Mouse (Mus musculus): Measurements from ENCODE around the gene Trim47. TPM values are rescaled to one million over a fixed set of nuclear protein-coding genes. Genes with fewer than 3 reads are reported as not detected.
A peak's percentile ranks its signal among the peaks of the same experiment; 100 is the strongest.

The Trim47 gene
- polyA plus RNA-seq, 1 experiment, result 101 TPM

GRCm38 (mm10) chr11:116142211-116142991, 15.4 kb upstream of the Trim47 start:
- no peak overlapping the region for H3ac ChIP-seq (ENCODE audit: control insufficient read depth, insufficient read length)
- H3K4me3 ChIP-seq, result no peak overlapping the region
- H3K36me3 ChIP-seq (ENCODE audit: control insufficient read depth, insufficient read depth), result peaks cover 22% of the 10 kb centered on the region
- TF ChIP-seq CEBPB (IDR thresholded peaks at IDR 0.05; ENCODE audit: insufficient read depth, poor library complexity, severe bottlenecking) (no peak), USF1 (IDR thresholded peaks at IDR 0.05; ENCODE audit: low read depth) (no peak), MYOD1 (IDR thresholded peaks at IDR 0.05; ENCODE audit: control insufficient read depth in 1 of 3, insufficient read length in 2 of 3, low read depth in 2 of 3) (no peak), E2F4 (IDR thresholded peaks at IDR 0.05; ENCODE audit: insufficient read depth) (no peak), POLR2AphosphoS2 (IDR thresholded peaks at IDR 0.05; ENCODE audit: insufficient read length, low read depth) (peak; percentile 5), REST (IDR thresholded peaks at IDR 0.05; ENCODE audit: insufficient read depth, insufficient read length) (no peak)
- H3K79me2 ChIP-seq (ENCODE audit: control insufficient read depth, insufficient read depth), result peaks cover 9% of the 10 kb centered on the region
- no peaks in the 10 kb centered on the region for H3K27me3 ChIP-seq (ENCODE audit: control insufficient read depth, insufficient read depth, insufficient read length)
- peak overlapping the region; percentile 22 for H3K4me2 ChIP-seq (ENCODE audit: low read depth)

GRCm38 (mm10) chr11:116138468-116139138, 11.6 kb upstream of the Trim47 start, which contains the start of gene Mrpl38:
Gene Mrpl38 (minus strand): TSS chr11:116138868.
- TF ChIP-seq TCF12 (IDR thresholded peaks at IDR 0.05; ENCODE audit: insufficient read depth, poor library complexity, severe bottlenecking) (no peak), POLR2AphosphoS2 (IDR thresholded peaks at IDR 0.05; ENCODE audit: insufficient read length, low read depth) (peak; percentile 56), SRF (IDR thresholded peaks at IDR 0.05; ENCODE audit: control insufficient read depth, insufficient read length, low read depth) (peak; percentile 6), USF1 (IDR thresholded peaks at IDR 0.05; ENCODE audit: low read depth) (no peak), POLR2A (IDR thresholded peaks at IDR 0.05; ENCODE audit: insufficient read length, low read depth) (peak; percentile 58), TCF3 (IDR thresholded peaks at IDR 0.05; ENCODE audit: insufficient read length, low read depth) (no peak), E2F4 (IDR thresholded peaks at IDR 0.05; ENCODE audit: insufficient read depth) (no peak)
- peaks cover 7% of the 10 kb centered on the region for H3K36me3 ChIP-seq (ENCODE audit: control insufficient read depth, insufficient read depth)
- peak within 1 kb of the TSS; percentile 73 for H3K4me2 ChIP-seq (ENCODE audit: low read depth)
- peaks cover 25% of the 10 kb centered on the region for H3K79me2 ChIP-seq (ENCODE audit: control insufficient read depth, insufficient read depth)
- no peaks in the 10 kb centered on the region for H3K27me3 ChIP-seq (ENCODE audit: control insufficient read depth, insufficient read depth, insufficient read length)
- peak within 1 kb of the TSS; percentile 79 for H3K4me3 ChIP-seq
- peak within 1 kb of the TSS; percentile 67 for H3ac ChIP-seq (ENCODE audit: control insufficient read depth, insufficient read length)

- TF ChIP-seq USF1 (IDR thresholded peaks at IDR 0.05; ENCODE audit: low read depth) (no peak), SRF (IDR thresholded peaks at IDR 0.05; ENCODE audit: control insufficient read depth, insufficient read length, low read depth) (no peak), REST (IDR thresholded peaks at IDR 0.05; ENCODE audit: insufficient read depth, insufficient read length) (no peak), MYOD1 (IDR thresholded peaks at IDR 0.05; ENCODE audit: control insufficient read depth in 1 of 3, insufficient read length in 2 of 3, low read depth in 2 of 3) (no peak), POLR2A (IDR thresholded peaks at IDR 0.05; ENCODE audit: insufficient read length, low read depth) (no peak), MYOG (IDR thresholded peaks at IDR 0.05; ENCODE audit: control insufficient read depth in 1 of 3, insufficient read depth in 1 of 3, insufficient read length in 2 of 3, low read depth in 2 of 3) (no peak), CEBPB (IDR thresholded peaks at IDR 0.05; ENCODE audit: insufficient read depth, poor library complexity, severe bottlenecking) (no peak), TCF3 (IDR thresholded peaks at IDR 0.05; ENCODE audit: insufficient read length, low read depth) (no peak), E2F4 (IDR thresholded peaks at IDR 0.05; ENCODE audit: insufficient read depth) (no peak), POLR2AphosphoS2 (IDR thresholded peaks at IDR 0.05; ENCODE audit: insufficient read length, low read depth) (no peak), MAX (IDR thresholded peaks at IDR 0.05; ENCODE audit: low read depth) (no peak), TCF12 (IDR thresholded peaks at IDR 0.05; ENCODE audit: insufficient read depth, poor library complexity, severe bottlenecking) (no peak)
- peak overlapping the region; percentile 67 for H3ac ChIP-seq (ENCODE audit: control insufficient read depth, insufficient read length)
- peaks cover 10% of the 10 kb centered on the region for H3K36me3 ChIP-seq (ENCODE audit: control insufficient read depth, insufficient read depth)
Observed at GRCm38 (mm10) chr11:116138096-116138467, 11.1 kb upstream of the Trim47 start.

GRCm38 (mm10) chr11:116134171-116134570, 7.2 kb upstream of the Trim47 start:
- Histone ChIP-seq H3K4me2 (ENCODE audit: low read depth) (no peak overlapping the region), H3K4me3 (no peak overlapping the region), H3K36me3 (ENCODE audit: control insufficient read depth, insufficient read depth) (peaks cover 3% of the 10 kb centered on the region), H3ac (ENCODE audit: control insufficient read depth, insufficient read length) (no peak overlapping the region), H3K27me3 (ENCODE audit: control insufficient read depth, insufficient read depth, insufficient read length) (no peaks in the 10 kb centered on the region), H3K79me2 (ENCODE audit: control insufficient read depth, insufficient read depth) (peaks cover 25% of the 10 kb centered on the region)
- TF ChIP-seq TCF3 (IDR thresholded peaks at IDR 0.05; ENCODE audit: insufficient read length, low read depth), result no peak
- no peak for TF ChIP-seq REST (IDR thresholded peaks at IDR 0.05; ENCODE audit: insufficient read depth, insufficient read length)
- TF ChIP-seq POLR2AphosphoS2 (IDR thresholded peaks at IDR 0.05; ENCODE audit: insufficient read length, low read depth), result no peak
- TF ChIP-seq POLR2A (IDR thresholded peaks at IDR 0.05; ENCODE audit: insufficient read length, low read depth), result no peak
- no peak for TF ChIP-seq CEBPB (IDR thresholded peaks at IDR 0.05; ENCODE audit: insufficient read depth, poor library complexity, severe bottlenecking)
- no peak for TF ChIP-seq USF1 (IDR thresholded peaks at IDR 0.05; ENCODE audit: low read depth)
- TF ChIP-seq MYOD1 (IDR thresholded peaks at IDR 0.05; ENCODE audit: control insufficient read depth in 1 of 3, insufficient read length in 2 of 3, low read depth in 2 of 3), result no peak
- TF ChIP-seq E2F4 (IDR thresholded peaks at IDR 0.05; ENCODE audit: insufficient read depth), result no peak
- TF ChIP-seq SRF (IDR thresholded peaks at IDR 0.05; ENCODE audit: control insufficient read depth, insufficient read length, low read depth), result no peak
- no peak for TF ChIP-seq MYOG (IDR thresholded peaks at IDR 0.05; ENCODE audit: control insufficient read depth in 1 of 3, insufficient read depth in 1 of 3, insufficient read length in 2 of 3, low read depth in 2 of 3)

More at GRCm38 (mm10) chr11:116138096-116138467, 11.1 kb upstream of the Trim47 start:
- Histone ChIP-seq H3K27me3 (ENCODE audit: control insufficient read depth, insufficient read depth, insufficient read length) (no peaks in the 10 kb centered on the region), H3K4me3 (peak overlapping the region; percentile 79), H3K4me2 (ENCODE audit: low read depth) (peak overlapping the region; percentile 73), H3K79me2 (ENCODE audit: control insufficient read depth, insufficient read depth) (peaks cover 25% of the 10 kb centered on the region)
